Mouse (Mus musculus) embryonic fibroblast, embryonic 13.5 days (primary cell): ENCODE measurements around the gene Ifna11.
"Not testable (repeated sequence)": the region's sequence is repeated elsewhere in the genome, so short reads cannot be mapped to it uniquely, and the experiment has no call there.

Experiments used
- CTCF ChIP-seq: IDR thresholded peaks from 2 replicates; pipeline ENCODE4 v1.5.1; 2011; ENCODE audit warnings: mild to moderate bottlenecking, control low read depth, low read length, moderate library complexity, borderline replicate concordance; ENCODE audit not compliant: insufficient read depth
- POLR2A ChIP-seq: IDR thresholded peaks from 2 replicates; pipeline ENCODE4 v1.6.1; 2011; ENCODE audit warnings: low read depth, mild to moderate bottlenecking, control low read depth, low read length, moderate library complexity

- TF ChIP-seq CTCF, result peak; percentile 43; the same call in 1 of the 2 replicates
- not testable (repeated sequence) for TF ChIP-seq POLR2A
Observed at GRCm38 (mm10) chr4:88788402-88788801, 31.4 kb upstream of the Ifna11 start, which contains the start of gene Gm13277.
